Mouse (Mus musculus) thymus, adult 2 months (tissue): ENCODE results near the gene Tceal5. TPM values are rescaled to one million over a fixed set of nuclear protein-coding genes. Genes with fewer than 3 reads are reported as not detected.
"Not testable (repeated sequence)": the region's sequence is repeated elsewhere in the genome, so short reads cannot be mapped to it uniquely, and the experiment has no call there.

Experiments
- DNase-seq: peaks from one replicate; pipeline ENCODE4 v3.0.0; 2021
- H3K27ac ChIP-seq: fragments of 200-500 bp; 2 replicates; pipeline ENCODE4 v1.5.1; 2012; ENCODE audit warnings: low read length, control low read depth; ENCODE audit not compliant: control insufficient read depth, insufficient read depth
- H3K27me3 ChIP-seq: fragments of 200-500 bp; 2 replicates; pipeline ENCODE4 v1.6.1; 2012; ENCODE audit warnings: mild to moderate bottlenecking, low read length, moderate library complexity, mixed read lengths; ENCODE audit not compliant: control insufficient read depth, insufficient read depth
- H3K36me3 ChIP-seq: fragments of 200-500 bp; 2 replicates; pipeline ENCODE4 v1.6.1; 2012; ENCODE audit warnings: mild to moderate bottlenecking, low read length, moderate library complexity; ENCODE audit not compliant: control insufficient read depth, insufficient read depth
- H3K4me1 ChIP-seq: fragments of 200-500 bp; replicated peaks from 2 replicates; pipeline ENCODE4 v1.6.1; 2012; ENCODE audit warnings: low read length; ENCODE audit not compliant: control insufficient read depth, insufficient read depth
- H3K4me3 ChIP-seq: fragments of 200-500 bp; 2 replicates; pipeline ENCODE4 v1.5.1; 2012; ENCODE audit warnings: mild to moderate bottlenecking, low read length, control low read depth, moderate library complexity; ENCODE audit not compliant: control insufficient read depth, insufficient read depth
- CTCF ChIP-seq: fragments of 200-500 bp; IDR thresholded peaks from 2 replicates; pipeline ENCODE4 v1.5.1; 2012; ENCODE audit warnings: mild to moderate bottlenecking, control low read depth, low read length, moderate library complexity, borderline replicate concordance; ENCODE audit not compliant: control insufficient read depth, poor library complexity, insufficient read depth; ENCODE audit errors: extremely low read depth
- POLR2A ChIP-seq: fragments of 200-500 bp; IDR thresholded peaks from 2 replicates; pipeline ENCODE4 v1.6.1; 2012; ENCODE audit warnings: mild to moderate bottlenecking, low read length, control low read depth, moderate library complexity; ENCODE audit not compliant: control insufficient read depth, poor library complexity, insufficient read depth; ENCODE audit errors: extremely low read depth
- WGBS: fragments of 180-500 bp; shearing (Covaris S2); methylation state at CpG from one replicate; pipeline ENCODE4 v1.1.7; 2018; 5-methylcytosine and 5-hydroxymethylcytosine counted together
- polyA plus RNA-seq: library from polyadenylated mRNA; depleted of rRNA; stranded (reverse); fragments of >200 nt; gene quantifications from 2 replicates; pipeline ENCODE4 v1.2.3, GENCODE M21; 2012

Tceal5 gene
- polyA plus RNA-seq, 1 experiment, result 0.12 TPM

GRCm38 (mm10) chrX:136243181-136243580 lies 39.5 kb upstream of the Tceal5 start:
- TF ChIP-seq CTCF, result no peak
- no peak for TF ChIP-seq POLR2A

GRCm38 (mm10) chrX:136238118-136238517 lies 34.4 kb upstream of the Tceal5 start:
- DNase-seq, result peak; percentile 28
- no peaks in the 10 kb centered on the region for H3K27me3 ChIP-seq
- no peaks in the 10 kb centered on the region for H3K4me1 ChIP-seq
- H3K4me3 ChIP-seq, result no peak overlapping the region
- TF ChIP-seq CTCF (no peak), POLR2A (no peak)
- WGBS, result 31% methylated on average over 3 of the region's 3 CpGs
- H3K36me3 ChIP-seq, result no peaks in the 10 kb centered on the region
- H3K27ac ChIP-seq, result no peak overlapping the region

More at GRCm38 (mm10) chrX:136243181-136243580, 39.5 kb upstream of the Tceal5 start:
- Histone ChIP-seq H3K4me1 (no peaks in the 10 kb centered on the region), H3K4me3 (no peak overlapping the region), H3K27me3 (no peaks in the 10 kb centered on the region), H3K36me3 (no peaks in the 10 kb centered on the region), H3K27ac (no peak overlapping the region)
- WGBS, result 93% methylated on average over 2 of the region's 2 CpGs
- no peak for DNase-seq

GRCm38 (mm10) chrX:136227768-136228167 lies 24.1 kb upstream of the Tceal5 start:
- DNase-seq, result no peak
- no peaks in the 10 kb centered on the region for H3K27me3 ChIP-seq
- WGBS, result 75% methylated on average over 5 of the region's 5 CpGs
- no peak overlapping the region for H3K4me3 ChIP-seq
- no peaks in the 10 kb centered on the region for H3K4me1 ChIP-seq
- H3K27ac ChIP-seq, result no peak overlapping the region
- TF ChIP-seq CTCF (no peak), POLR2A (no peak)
- no peaks in the 10 kb centered on the region for H3K36me3 ChIP-seq

GRCm38 (mm10) chrX:136223714-136224113 lies 20.0 kb upstream of the Tceal5 start:
- H3K27ac ChIP-seq, result no peak overlapping the region
- 87% methylated on average over 6 of the region's 6 CpGs for WGBS
- TF ChIP-seq CTCF (no peak), POLR2A (no peak)

GRCm38 (mm10) chrX:136216303-136216702 lies 12.6 kb upstream of the Tceal5 start:
- H3K36me3 ChIP-seq, result no peaks in the 10 kb centered on the region
- no peak overlapping the region for H3K27ac ChIP-seq
- no peak overlapping the region for H3K4me3 ChIP-seq
- 72% methylated on average over 1 of the region's 1 CpGs for WGBS
- H3K4me1 ChIP-seq, result no peaks in the 10 kb centered on the region
- TF ChIP-seq CTCF (no peak), POLR2A (no peak)
- DNase-seq, result no peak
- no peaks in the 10 kb centered on the region for H3K27me3 ChIP-seq

More at GRCm38 (mm10) chrX:136223714-136224113, 20.0 kb upstream of the Tceal5 start:
- Histone ChIP-seq H3K4me1 (no peaks in the 10 kb centered on the region), H3K27me3 (no peaks in the 10 kb centered on the region), H3K4me3 (no peak overlapping the region), H3K36me3 (no peaks in the 10 kb centered on the region)
- no peak for DNase-seq

GRCm38 (mm10) chrX:136214729-136215677 lies 11.3 kb upstream of the Tceal5 start, which contains the start of the genes Tceal7 and Bex1:
Tceal7 (plus strand) TSS chrX:136214779.
Bex1 (minus strand) TSS chrX:136215513.
- not testable (repeated sequence) for H3K27me3 ChIP-seq, DNase-seq, H3K4me1 ChIP-seq, H3K4me3 ChIP-seq, H3K27ac ChIP-seq, H3K36me3 ChIP-seq
- 28% methylated on average over 10 of the region's 67 CpGs for WGBS
